Mouse (Mus musculus) CH12.LX (cell line): ENCODE measurements around the gene Asb1. TPM values are rescaled to one million over a fixed set of nuclear protein-coding genes. Genes with fewer than 3 reads are reported as not detected.
A peak's percentile ranks its signal among the peaks of the same experiment; 100 is the strongest.

Experiments used
- DNase-seq: peaks from one replicate; pipeline ENCODE4 v3.0.0-alpha.2; 2013; ENCODE audit errors: extremely low read depth
- H3K27ac ChIP-seq: 2 replicates; pipeline ENCODE4 v1.5.1; 2012; ENCODE audit warnings: low read depth, mild to moderate bottlenecking, control low read depth, moderate library complexity; ENCODE audit not compliant: insufficient read depth
- H3K27me3 ChIP-seq: replicated peaks from 2 replicates; pipeline ENCODE3; 2012; ENCODE audit warnings: inconsistent platforms
- H3K36me3 ChIP-seq, 2 experiments: replicated peaks in 1 of 2; 2 replicates each; pipeline versions ENCODE3 to v1.6.1; 2012; ENCODE audit warnings: inconsistent platforms in 1 of 2, low read length in 1 of 2, mild to moderate bottlenecking in 1 of 2, mixed read lengths in 1 of 2, moderate library complexity in 1 of 2; ENCODE audit not compliant: control insufficient read depth in 1 of 2, insufficient read depth in 1 of 2
- H3K4me1 ChIP-seq, 2 experiments: 2 replicates each; pipeline ENCODE4 v1.6.1; 2012; ENCODE audit warnings: inconsistent platforms in 1 of 2, moderate library complexity in 1 of 2; ENCODE audit not compliant: insufficient read depth in 2 of 2, control insufficient read depth in 1 of 2
- H3K4me2 ChIP-seq: 2 replicates; pipeline ENCODE4 v1.6.1; 2012; ENCODE audit warnings: low read depth, mild to moderate bottlenecking, control low read depth; ENCODE audit not compliant: poor library complexity, insufficient read depth, severe bottlenecking
- H3K4me3 ChIP-seq, 3 experiments: fragments of 150-350 bp in 1 of 3; sonication (generic) in 1 of 3; replicated peaks in 1 of 3; 2 replicates each; pipeline versions ENCODE3 to v1.5.1; 2011 to 2012; ENCODE audit warnings: low read depth in 2 of 3, low read length in 2 of 3, mild to moderate bottlenecking in 2 of 3, moderate library complexity in 2 of 3, control low read depth in 1 of 3, improper control_type of control experiment in 1 of 3, inconsistent platforms in 1 of 3, mixed read lengths in 1 of 3; ENCODE audit not compliant: poor library complexity in 1 of 3
- H3K79me2 ChIP-seq: replicated peaks from 2 replicates; pipeline ENCODE4 v1.6.1; 2012; ENCODE audit warnings: mild to moderate bottlenecking, moderate library complexity; ENCODE audit not compliant: control insufficient read depth, poor library complexity, insufficient read depth, severe bottlenecking; ENCODE audit errors: extremely low read depth
- H3K9ac ChIP-seq: 2 replicates; pipeline ENCODE4 v1.6.1; 2012; ENCODE audit warnings: low read depth, mild to moderate bottlenecking, control low read depth, moderate library complexity; ENCODE audit not compliant: insufficient read depth
- H3K9me3 ChIP-seq: replicated peaks from 2 replicates; pipeline ENCODE3; 2012; ENCODE audit warnings: low read length, inconsistent platforms, mixed read lengths
- BHLHE40 ChIP-seq: IDR thresholded peaks from 2 replicates; pipeline ENCODE4 v1.6.1; 2011; ENCODE audit warnings: mild to moderate bottlenecking, low read depth, low read length, improper control_type of control experiment
- CHD1 ChIP-seq: IDR thresholded peaks from 2 replicates; pipeline ENCODE4 v1.6.1; 2012; ENCODE audit warnings: low read depth, low read length, improper control_type of control experiment, inconsistent platforms
- CHD2 ChIP-seq: IDR thresholded peaks from 2 replicates; pipeline ENCODE4 v1.6.1; 2011; ENCODE audit warnings: low read length, improper control_type of control experiment
- CTCF ChIP-seq, 2 experiments: IDR thresholded peaks in 1 of 2; conservative IDR thresholded peaks in 1 of 2; 2 replicates each; pipeline ENCODE4 v1.5.1; 2011 to 2012; ENCODE audit warnings: low read depth in 2 of 2, low read length in 2 of 2, improper control_type of control experiment in 1 of 2, inconsistent platforms in 1 of 2, mild to moderate bottlenecking in 1 of 2, moderate library complexity in 1 of 2
- E2F4 ChIP-seq: IDR thresholded peaks from 2 replicates; pipeline ENCODE4 v1.6.1; 2011; ENCODE audit warnings: low read depth, low read length, improper control_type of control experiment; ENCODE audit not compliant: insufficient replicate concordance
- EP300 ChIP-seq: IDR thresholded peaks from 2 replicates; pipeline ENCODE4 v1.6.1; 2011; ENCODE audit warnings: low read length, improper control_type of control experiment
- ETS1 ChIP-seq: conservative IDR thresholded peaks from 2 replicates; pipeline ENCODE4 v1.6.1; 2012; ENCODE audit warnings: low read depth, mild to moderate bottlenecking, inconsistent platforms, low read length, improper control_type of control experiment, moderate library complexity
- HCFC1 ChIP-seq: IDR thresholded peaks from 2 replicates; pipeline ENCODE4 v1.6.1; 2012; ENCODE audit warnings: low read depth, mild to moderate bottlenecking, inconsistent platforms, low read length, improper control_type of control experiment
- IRF4 ChIP-seq: IDR thresholded peaks from 2 replicates; pipeline ENCODE4 v1.6.1; 2014; ENCODE audit warnings: low read depth, mild to moderate bottlenecking, inconsistent platforms, low read length, improper control_type of control experiment
- JUN ChIP-seq: IDR thresholded peaks from 2 replicates; pipeline ENCODE4 v1.6.1; 2011; ENCODE audit warnings: low read depth, mild to moderate bottlenecking, low read length, improper control_type of control experiment, moderate library complexity; ENCODE audit not compliant: insufficient read depth
- JUND ChIP-seq: conservative IDR thresholded peaks from 2 replicates; pipeline ENCODE4 v1.6.1; 2011; ENCODE audit warnings: low read depth, low read length, improper control_type of control experiment
- KAT2A ChIP-seq: IDR thresholded peaks from 2 replicates; pipeline ENCODE4 v1.6.1; 2012; ENCODE audit warnings: low read length, improper control_type of control experiment, inconsistent platforms; ENCODE audit not compliant: insufficient replicate concordance
- MAFK ChIP-seq: IDR thresholded peaks from 2 replicates; pipeline ENCODE4 v1.6.1; 2011; ENCODE audit warnings: low read length, improper control_type of control experiment; ENCODE audit not compliant: insufficient replicate concordance
- MAX ChIP-seq: IDR thresholded peaks from 2 replicates; pipeline ENCODE4 v1.6.1; 2011; ENCODE audit warnings: low read length, improper control_type of control experiment
- MAZ ChIP-seq: IDR thresholded peaks from 2 replicates; pipeline ENCODE4 v1.6.1; 2012; ENCODE audit warnings: low read depth, mild to moderate bottlenecking, inconsistent platforms, low read length, improper control_type of control experiment, moderate library complexity
- MEF2A ChIP-seq: IDR thresholded peaks from 2 replicates; pipeline ENCODE4 v1.6.1; 2014; ENCODE audit warnings: low read depth, mild to moderate bottlenecking, inconsistent platforms, low read length, improper control_type of control experiment, borderline replicate concordance
- MXI1 ChIP-seq: IDR thresholded peaks from 2 replicates; pipeline ENCODE4 v1.6.1; 2011; ENCODE audit warnings: mild to moderate bottlenecking, low read depth, low read length, improper control_type of control experiment
- MYC ChIP-seq: IDR thresholded peaks from 2 replicates; pipeline ENCODE4 v1.6.1; 2011; ENCODE audit warnings: low read depth, mild to moderate bottlenecking, improper control_type of control experiment, low read length
- NRF1 ChIP-seq: IDR thresholded peaks from 2 replicates; pipeline ENCODE4 v1.6.1; 2014; ENCODE audit warnings: low read depth, mild to moderate bottlenecking, inconsistent platforms, low read length, improper control_type of control experiment, moderate library complexity
- PAX5 ChIP-seq: IDR thresholded peaks from 2 replicates; pipeline ENCODE4 v1.6.1; 2012; ENCODE audit warnings: low read length, inconsistent platforms, mixed read lengths
- POLR2A ChIP-seq: IDR thresholded peaks from 2 replicates; pipeline ENCODE4 v1.6.1; 2011; ENCODE audit warnings: low read depth, mild to moderate bottlenecking, improper control_type of control experiment, low read length
- POLR2AphosphoS2 ChIP-seq: IDR thresholded peaks from 2 replicates; pipeline ENCODE4 v1.6.1; 2011; ENCODE audit warnings: low read depth, low read length, improper control_type of control experiment
- RAD21 ChIP-seq: IDR thresholded peaks from 2 replicates; pipeline ENCODE4 v1.6.1; 2011; ENCODE audit warnings: low read depth, mild to moderate bottlenecking, low read length, improper control_type of control experiment, moderate library complexity
- RCOR1 ChIP-seq: conservative IDR thresholded peaks from 2 replicates; pipeline ENCODE4 v1.6.1; 2012; ENCODE audit warnings: low read depth, mild to moderate bottlenecking, inconsistent platforms, low read length, improper control_type of control experiment
- SIN3A ChIP-seq: IDR thresholded peaks from 2 replicates; pipeline ENCODE4 v1.6.1; 2012; ENCODE audit warnings: low read length, improper control_type of control experiment, inconsistent platforms
- TCF12 ChIP-seq: IDR thresholded peaks from 2 replicates; pipeline ENCODE4 v1.6.1; 2014; ENCODE audit warnings: low read depth, mild to moderate bottlenecking, inconsistent platforms, low read length, improper control_type of control experiment
- USF1 ChIP-seq: IDR thresholded peaks from 2 replicates; pipeline ENCODE4 v1.6.1; 2014; ENCODE audit warnings: low read depth, mild to moderate bottlenecking, inconsistent platforms, low read length, improper control_type of control experiment
- USF2 ChIP-seq: conservative IDR thresholded peaks from 2 replicates; pipeline ENCODE4 v1.6.1; 2011; ENCODE audit warnings: low read depth, low read length, improper control_type of control experiment
- ZC3H11A ChIP-seq: IDR thresholded peaks from 2 replicates; pipeline ENCODE4 v1.6.1; 2012; ENCODE audit warnings: low read depth, mild to moderate bottlenecking, inconsistent platforms, low read length, improper control_type of control experiment
- ZKSCAN1 ChIP-seq: IDR thresholded peaks from 2 replicates; pipeline ENCODE4 v1.6.1; 2012; ENCODE audit warnings: low read depth, inconsistent platforms, low read length, improper control_type of control experiment, borderline replicate concordance
- ZMIZ1 ChIP-seq: IDR thresholded peaks from 2 replicates; pipeline ENCODE4 v1.6.1; 2012; ENCODE audit warnings: low read depth, mild to moderate bottlenecking, inconsistent platforms, low read length, improper control_type of control experiment
- ZNF384 ChIP-seq: IDR thresholded peaks from 2 replicates; pipeline ENCODE4 v1.6.1; 2012; ENCODE audit warnings: low read depth, low read length, improper control_type of control experiment, inconsistent platforms
- dilution Hi-C: fragments of 300-500 bp; cut with MboI; formaldehyde crosslinking; loops from 2 replicates; pipeline ENCODE4 v1.14.3; 2020; ENCODE audit warnings: low sequenced_read_pairs; ENCODE audit not compliant: extremely low pct_unique_long_range_greater_than_20kb, extremely low pct_ligation_motif_present
- in situ Hi-C: fragments of 300-500 bp; cut with MboI; formaldehyde crosslinking; loops from 3 replicates; pipeline ENCODE4 v1.14.3; 2019; ENCODE audit warnings: low sequenced_read_pairs, low pct_ligation_motif_present, low pct_unique_long_range_greater_than_20kb, mixed read lengths
- polyA plus RNA-seq: library from polyadenylated mRNA; unstranded; fragments of >175 nt; gene quantifications from 2 replicates; pipeline ENCODE4 v1.2.1, GENCODE M21; 2012; ENCODE audit warnings: low read depth; ENCODE audit not compliant: insufficient read length
- total RNA-seq, 2 experiments: library from RNA; depleted of rRNA; stranded (reverse); fragments of 300-350 nt in 1 of 2; fragments of >200 nt in 1 of 2; gene quantifications; 2 replicates each; pipeline ENCODE4 v1.2.3; 2012 to 2014

Asb1 gene
- total and polyA plus RNA-seq, 3 experiments: 6.1 to 9.5 (median 6.4) TPM

DNA sequence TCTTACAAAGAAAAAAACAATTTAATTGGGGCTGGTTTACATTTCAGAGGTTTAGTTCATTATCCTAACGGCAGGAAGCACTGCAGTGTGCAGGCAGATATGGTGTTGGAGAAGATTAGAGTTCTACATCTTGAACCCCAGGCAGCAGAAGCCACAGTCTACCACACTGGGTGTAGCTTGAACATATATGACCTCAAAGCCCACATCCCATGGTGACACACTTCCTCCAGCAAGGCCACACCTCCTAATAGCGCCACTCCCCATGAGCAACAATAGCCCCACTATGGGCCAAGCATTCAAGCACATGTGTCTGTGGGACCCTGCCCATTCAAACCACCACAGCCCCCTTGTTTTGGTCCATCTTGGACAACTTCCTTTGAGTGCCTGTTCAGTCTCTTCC, 26.9 kb downstream of the Asb1 start:
- dilution Hi-C loops: no loop called here
- Histone ChIP-seq H3K27ac (no peak overlapping the region), H3K4me3 (no peak overlapping the region), H3K9ac (no peak overlapping the region), H3K27me3 (peaks cover 28% of the 10 kb centered on the region), H3K9me3 (no peaks in the 10 kb centered on the region), H3K4me2 (no peak overlapping the region), H3K36me3 (no peaks in the 10 kb centered on the region), H3K4me1 (peaks cover 5 to 6% of the 10 kb centered on the region in 2 experiments; a peak in 3 of 4 replicates), H3K79me2 (no peaks in the 10 kb centered on the region)
- TF ChIP-seq KAT2A (no peak), JUN (no peak), CHD2 (no peak), USF1 (no peak), MAX (no peak), POLR2A (no peak), MEF2A (no peak), MYC (no peak)
- in situ Hi-C loops: loop anchor here (10.0 kb wide), 1 partner anchor 142 kb away; no protein-coding TSS in a partner anchor
- DNase-seq: no peak

DNA sequence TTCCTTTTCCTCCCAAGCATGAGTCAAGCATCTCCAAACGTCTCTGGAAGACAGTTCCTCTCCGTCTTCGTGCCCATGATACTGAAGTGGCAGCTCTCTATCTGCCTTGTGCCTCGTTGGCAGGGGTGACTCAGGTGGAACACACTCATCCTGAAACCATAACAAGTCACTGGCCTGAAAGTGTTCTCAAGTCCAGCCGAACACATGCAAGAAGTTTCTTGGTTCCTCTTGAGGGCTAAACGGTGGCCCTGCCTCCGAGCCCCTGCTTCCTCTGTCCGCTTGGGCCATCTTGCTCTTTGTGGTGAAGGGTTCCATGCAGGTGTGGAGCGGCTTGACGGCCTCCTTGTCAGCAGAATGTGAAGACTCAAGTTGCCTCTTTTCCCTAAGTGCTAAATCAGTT, 32.1 kb downstream of the Asb1 start:
- dilution Hi-C loops: no loop called here
- peak; percentile 67 for DNase-seq
- in situ Hi-C loops: loop anchor here (10.0 kb wide), 1 partner anchor 302 kb away; no protein-coding TSS in a partner anchor
- TF ChIP-seq MAX: peak; percentile 92
- TF ChIP-seq MXI1: peak; percentile 81; the same call in 1 of the 2 replicates
- peak; percentile 88 for TF ChIP-seq TCF12
- TF ChIP-seq ZNF384: no peak
- peak; percentile 77 for TF ChIP-seq ETS1
- TF ChIP-seq POLR2A: no peak
- TF ChIP-seq ZMIZ1: no peak
- TF ChIP-seq JUN: peak; percentile 77
- no peak for TF ChIP-seq HCFC1
- no peak; the same call in 1 of the 2 replicates for TF ChIP-seq RAD21
- TF ChIP-seq JUND: peak; percentile 85
- peak; percentile 84 for TF ChIP-seq BHLHE40
- TF ChIP-seq KAT2A: no peak
- TF ChIP-seq POLR2AphosphoS2: no peak
- no peak for TF ChIP-seq ZC3H11A
- TF ChIP-seq SIN3A: peak; percentile 81
- peak; percentile 96 for TF ChIP-seq IRF4
- TF ChIP-seq ZKSCAN1: no peak
- no peak for TF ChIP-seq CTCF (conservative IDR thresholded peaks at IDR 0.05 in 1 of 2, IDR thresholded peaks at IDR 0.05 in 1 of 2; ENCODE audit: low read depth in 2 of 2, low read length in 2 of 2)
- peak; percentile 52; the same call in 1 of the 2 replicates for TF ChIP-seq MAFK
- no peak for TF ChIP-seq PAX5
- 0 out of 2 replicates have a peak, but pooled peaks have one; percentile 56 for TF ChIP-seq MAZ
- no peak for TF ChIP-seq E2F4
- TF ChIP-seq NRF1: 0 out of 2 replicates have a peak, but pooled peaks have one; percentile 37
- TF ChIP-seq USF1: no peak
- no peak for TF ChIP-seq USF2
- no peak for TF ChIP-seq CHD1
- peak; percentile 68; the same call in 1 of the 2 replicates for TF ChIP-seq RCOR1
- peak; percentile 49; the same call in 1 of the 2 replicates for TF ChIP-seq CHD2
- TF ChIP-seq EP300: peak; percentile 92

More for the DNA sequence above, 32.1 kb downstream of the Asb1 start:
- H3K36me3 ChIP-seq: no peaks in the 10 kb centered on the region
- no peak overlapping the region for H3K27ac ChIP-seq
- peak overlapping the region; percentile 64; the same call in 1 of the 2 replicates for H3K4me2 ChIP-seq
- H3K9ac ChIP-seq: no peak overlapping the region
- no peak overlapping the region for H3K4me3 ChIP-seq
- peaks cover 30% of the 10 kb centered on the region for H3K27me3 ChIP-seq
- no peaks in the 10 kb centered on the region for H3K79me2 ChIP-seq
- peaks cover 11 to 13% of the 10 kb centered on the region in 2 experiments for H3K4me1 ChIP-seq
- H3K9me3 ChIP-seq: no peaks in the 10 kb centered on the region
